Mouse (Mus musculus) erythroid progenitor cell, adult 5-6 weeks (primary cell): ENCODE results near the gene Rccd1. TPM values are rescaled to one million over a fixed set of nuclear protein-coding genes. Genes with fewer than 3 reads are reported as not detected.
A peak's percentile ranks its signal among the peaks of the same experiment; 100 is the strongest.

Source experiments
- ATAC-seq: replicated peaks from 2 replicates; pipeline ENCODE4 v1.8.0; 2016; ENCODE audit warnings: moderate number of reproducible peaks, mild to moderate bottlenecking, moderate TSS enrichment, inconsistent platforms; ENCODE audit not compliant: poor library complexity, low FRiP score, severe bottlenecking
- total RNA-seq, 2 experiments: library from RNA; stranded (forward) in 1 of 2; stranded (reverse) in 1 of 2; fragments of 150-400 nt in 1 of 2; fragments of 186-747, 209-891 nt in 1 of 2; gene quantifications; 2 replicates each; pipeline versions ENCODE4 v1.2.3 to v1.2.4; 2015 to 2017; ENCODE audit warnings: low replicate concordance in 2 of 2

Rccd1 gene
- 3.8 and 12.6 TPM in 2 replicates for total RNA-seq (2015; ENCODE audit: low replicate concordance)
- 1.1 and 6.3 TPM in 2 replicates for total RNA-seq (2017; ENCODE audit: low replicate concordance)

GRCm38 (mm10) chr7:80324043-80324815, at the start of gene Rccd1:
Gene Rccd1 (minus strand): TSS chr7:80324454.
- ATAC-seq, result peak; percentile 95

DNA sequence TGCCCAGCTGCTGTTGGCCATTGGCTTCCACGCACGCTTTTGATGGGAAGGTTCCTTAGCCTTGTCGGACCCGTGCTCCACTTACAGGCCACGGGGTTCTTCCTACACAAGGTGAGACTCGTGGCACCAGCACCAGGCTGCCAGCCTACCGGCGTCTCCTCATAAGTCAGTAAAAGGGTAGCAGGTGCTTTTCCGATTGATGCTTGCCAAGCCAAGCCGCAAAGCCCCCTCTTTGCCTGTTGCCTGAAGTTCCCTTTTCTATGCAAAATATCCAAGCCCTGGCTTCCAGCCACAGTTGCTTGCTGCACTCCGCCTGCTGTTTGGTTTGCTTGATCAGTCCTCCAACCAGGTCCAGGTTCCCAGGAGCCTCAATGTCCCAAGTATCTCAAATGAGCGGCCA, 49.6 kb upstream of the Rccd1 start:
- no peak for ATAC-seq

DNA sequence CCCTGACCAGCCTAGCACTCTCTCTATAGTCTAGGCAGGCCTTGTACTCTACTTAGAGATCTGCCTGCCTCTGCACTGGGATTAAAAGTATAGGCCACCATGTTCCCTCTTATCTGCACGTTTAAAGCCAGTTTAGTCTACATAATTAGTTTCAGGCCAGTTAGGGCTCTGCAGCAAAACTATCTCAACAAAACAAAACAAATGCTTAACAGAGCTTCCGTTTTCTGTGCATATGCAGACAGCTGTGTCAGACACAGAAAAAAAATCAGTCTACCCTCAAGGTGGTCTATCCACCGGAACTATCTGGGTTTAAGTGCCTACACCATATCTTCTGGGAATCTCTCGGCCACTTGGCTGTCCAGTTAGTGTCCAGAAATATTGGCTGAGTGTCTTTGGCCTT, 49.1 kb upstream of the Rccd1 start:
- ATAC-seq, result no peak

GRCm38 (mm10) chr7:80372667-80373066, 48.4 kb upstream of the Rccd1 start:
- no peak for ATAC-seq

DNA sequence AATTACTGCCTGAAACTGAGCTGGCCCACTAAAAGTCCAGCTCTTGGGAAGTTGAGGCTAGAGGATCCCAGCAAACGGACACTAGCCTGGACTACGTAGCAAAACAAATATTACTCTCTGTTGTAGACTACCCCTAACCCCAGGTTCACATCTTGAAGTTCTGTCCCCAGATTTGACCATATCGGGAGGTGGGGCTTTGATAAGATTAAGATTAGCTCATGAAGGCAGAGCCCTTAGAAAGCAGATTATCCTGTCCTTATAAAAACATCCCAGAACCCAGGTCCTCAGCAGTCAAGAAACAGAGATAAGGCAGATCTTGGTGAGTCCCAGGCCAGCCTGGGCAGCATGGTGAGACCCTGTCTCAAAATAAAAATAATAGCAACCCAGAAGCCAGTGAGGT, 47.9 kb upstream of the Rccd1 start:
- no peak for ATAC-seq

DNA sequence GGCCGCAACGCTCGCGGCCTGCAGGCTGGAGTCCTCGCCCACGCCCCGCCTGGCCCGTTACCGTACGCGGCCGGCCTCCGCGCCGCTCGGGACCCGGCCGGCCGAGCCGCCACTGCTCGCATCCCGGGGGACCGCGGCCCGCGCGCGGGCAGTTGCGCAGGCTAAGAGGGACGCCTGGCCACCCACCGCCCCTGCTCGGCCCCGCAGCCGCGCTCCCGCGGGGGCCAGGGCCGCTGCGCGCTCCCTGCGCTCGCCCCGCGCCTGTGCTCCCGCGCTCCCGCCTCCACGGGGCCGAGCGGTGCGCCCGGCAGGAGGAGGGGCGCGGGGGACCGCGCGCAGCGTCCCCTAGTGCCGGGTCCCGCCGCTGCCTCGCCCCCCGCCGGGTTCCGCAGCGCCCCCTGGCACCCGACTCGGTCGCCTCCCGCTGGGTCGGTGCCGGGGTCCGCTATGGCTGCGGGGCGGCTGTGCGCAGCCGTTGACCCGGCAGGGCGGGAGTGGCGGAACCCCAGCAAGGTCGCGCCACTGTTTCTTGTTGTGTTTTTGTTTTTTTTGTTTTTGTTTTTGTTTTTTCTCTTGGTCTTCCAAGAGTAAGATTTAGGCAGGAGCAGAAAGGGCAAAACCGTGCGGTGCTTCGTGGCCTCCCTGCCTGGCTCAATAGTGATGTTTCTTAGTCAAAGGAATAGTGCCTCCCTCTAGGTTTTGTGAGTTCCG, 46.9 kb upstream of the Rccd1 start, which contains the start of gene Man2a2:
Gene Man2a2 (minus strand): TSS at position 335 of the 711 bp plus-strand sequence.
- ATAC-seq, result no peak

- no peak for ATAC-seq
Measured at GRCm38 (mm10) chr7:80370649-80371040, 46.4 kb upstream of the Rccd1 start.

DNA sequence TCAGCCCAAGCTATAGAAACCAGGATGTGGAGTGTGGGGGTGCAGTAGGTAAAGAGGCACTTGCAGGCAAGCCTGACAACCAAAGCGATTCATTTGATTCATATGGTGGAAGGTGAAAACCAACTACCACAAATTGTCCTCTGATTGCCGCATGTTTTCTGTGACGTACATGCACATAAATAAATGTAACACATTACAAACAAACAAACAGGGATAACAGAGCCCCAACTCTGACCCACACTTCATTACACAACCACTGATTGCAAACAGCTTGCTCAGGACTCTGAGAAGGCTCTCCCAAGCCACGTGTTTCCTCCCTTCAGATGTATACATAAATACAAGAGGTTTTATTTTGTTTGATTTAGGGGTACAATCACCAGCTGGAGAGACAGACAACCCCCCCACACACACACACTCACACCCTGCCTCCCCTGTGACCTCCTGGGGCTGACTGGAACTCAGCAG, 45.7 kb upstream of the Rccd1 start:
- ATAC-seq, result no peak

DNA sequence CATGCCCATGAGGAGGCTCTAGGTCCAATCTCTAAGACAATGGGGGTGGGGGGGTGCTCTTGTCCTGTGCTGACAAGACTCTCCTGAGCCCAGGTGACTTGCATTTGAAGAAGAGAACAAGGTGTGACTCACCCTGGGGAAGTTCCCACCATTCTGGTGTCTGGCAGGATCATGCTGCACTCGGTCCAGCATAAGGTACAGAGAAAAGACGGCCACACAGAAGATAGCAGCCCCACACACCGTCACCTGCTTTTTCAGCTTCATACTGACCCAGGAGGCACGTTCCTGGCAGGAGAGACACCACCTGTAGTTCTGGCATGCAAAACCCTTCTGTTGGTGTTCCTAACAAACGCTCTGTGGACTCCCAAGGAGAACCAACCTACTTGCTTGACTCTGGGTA, 45.2 kb upstream of the Rccd1 start:
- no peak for ATAC-seq

DNA sequence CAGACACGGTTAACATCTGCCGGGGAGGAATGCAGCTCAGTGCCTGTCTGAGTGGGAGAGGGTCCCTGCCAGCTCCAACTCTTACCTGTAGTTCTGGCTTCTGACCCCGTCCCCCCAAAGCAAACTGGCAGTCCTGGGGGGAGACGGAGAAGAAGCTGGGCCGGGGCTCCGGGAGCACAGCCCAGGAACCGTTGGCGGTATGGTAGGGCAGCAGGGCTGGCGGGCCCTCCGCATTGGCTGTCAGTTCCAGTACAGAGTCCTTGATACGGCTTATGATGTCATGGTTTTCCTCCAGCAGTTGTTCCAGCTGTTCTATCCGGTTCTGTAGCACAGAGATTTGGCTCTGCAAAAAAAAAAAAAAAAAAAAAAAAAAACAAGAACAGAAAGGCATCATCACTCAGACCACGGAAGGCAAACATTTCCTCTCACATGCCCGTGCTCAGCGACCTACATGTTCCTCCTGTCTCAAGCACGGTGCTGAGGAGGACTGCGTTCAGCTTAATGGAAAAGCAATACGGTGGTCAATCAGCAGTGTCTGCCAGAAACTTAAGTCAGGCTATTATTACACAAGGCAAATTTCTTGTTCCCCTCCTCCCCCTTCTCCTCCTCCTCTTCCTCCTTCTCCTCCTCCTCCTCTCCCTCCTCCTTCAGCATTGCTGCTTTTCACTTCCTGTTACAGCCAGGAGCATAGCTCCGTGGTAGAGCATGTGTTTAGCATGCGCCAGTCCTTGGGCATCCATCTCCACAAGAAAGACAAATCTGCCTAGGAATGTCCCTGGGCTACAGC, 44.6 kb upstream of the Rccd1 start:
- ATAC-seq, result no peak

GRCm38 (mm10) chr7:80368009-80368408, 43.8 kb upstream of the Rccd1 start:
- no peak for ATAC-seq

DNA sequence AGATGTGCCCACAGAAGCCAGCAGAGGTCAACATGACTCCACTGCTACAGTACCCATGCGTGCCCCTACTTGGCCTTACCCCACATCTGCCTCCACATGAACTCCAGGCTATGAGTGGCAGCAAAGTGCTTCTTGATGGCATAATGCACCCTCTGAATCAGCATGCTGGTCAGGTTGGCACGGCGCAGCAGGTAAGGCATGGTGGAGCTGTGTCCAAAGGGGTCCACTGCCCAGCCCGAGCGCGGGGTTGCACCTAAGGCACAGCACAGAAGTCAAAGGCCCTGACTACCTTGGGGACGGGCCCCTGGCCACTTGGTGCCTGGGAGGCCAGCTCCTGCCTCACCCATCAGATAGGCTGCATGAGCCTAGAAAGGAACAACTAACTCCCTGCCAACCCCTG, 43.0 kb upstream of the Rccd1 start:
- ATAC-seq, result no peak

DNA sequence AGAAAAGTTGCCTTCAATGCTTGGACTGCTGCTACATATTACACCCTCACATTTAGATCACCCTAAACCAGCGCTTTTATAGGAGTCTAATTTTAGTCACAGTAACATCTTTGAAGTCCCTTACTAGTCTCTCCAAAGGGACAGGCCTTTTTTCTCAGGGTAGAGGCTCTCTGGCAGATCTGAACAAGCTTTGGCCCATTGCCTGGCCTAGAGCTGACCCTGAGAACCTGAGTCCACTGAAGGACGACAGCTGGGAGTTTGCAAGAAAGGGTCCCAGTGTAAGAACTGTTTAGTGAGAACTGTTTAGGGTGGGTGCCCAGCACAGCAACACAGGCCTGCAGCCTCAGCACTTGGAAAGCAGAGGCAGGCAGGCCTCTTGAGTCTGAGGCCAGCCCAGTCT, 41.5 kb upstream of the Rccd1 start:
- no peak for ATAC-seq

GRCm38 (mm10) chr7:80360435-80360834, 36.2 kb upstream of the Rccd1 start:
- ATAC-seq, result no peak

- ATAC-seq, result no peak
Measured at GRCm38 (mm10) chr7:80358039-80358438, 33.8 kb upstream of the Rccd1 start.

- ATAC-seq, result no peak
Measured at GRCm38 (mm10) chr7:80357156-80357555, 32.9 kb upstream of the Rccd1 start.

DNA sequence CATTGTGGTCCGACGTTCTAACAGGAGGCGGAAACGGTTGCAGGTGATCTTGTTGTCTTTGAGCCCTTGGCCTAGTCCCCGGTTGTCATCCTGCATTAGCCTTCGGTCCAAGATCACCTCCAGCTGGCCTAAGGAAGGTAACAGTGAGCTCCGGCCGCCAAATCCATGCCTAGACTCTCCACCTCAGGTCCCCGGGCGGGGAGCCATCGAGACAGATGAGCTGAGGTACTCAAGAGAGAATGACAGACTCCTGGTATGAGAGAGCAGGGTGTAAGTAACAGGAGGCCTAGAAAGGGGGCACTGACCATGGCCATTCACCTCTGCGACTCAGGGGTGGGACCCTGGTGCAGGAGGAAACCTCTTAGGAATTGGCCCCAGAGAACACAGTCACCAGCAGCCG, 32.1 kb upstream of the Rccd1 start:
- ATAC-seq, result no peak

- ATAC-seq, result no peak
Measured at GRCm38 (mm10) chr7:80352920-80353319, 28.7 kb upstream of the Rccd1 start.

GRCm38 (mm10) chr7:80350808-80351207, 26.6 kb upstream of the Rccd1 start:
- ATAC-seq, result no peak; the same call in 1 of the 2 replicates
